Mouse (Mus musculus): ENCODE data around the gene Frmpd3.
"Not testable (repeated sequence)": the region's sequence is repeated elsewhere in the genome, so short reads cannot be mapped to it uniquely, and the experiment has no call there.

Gene Frmpd3

DNA sequence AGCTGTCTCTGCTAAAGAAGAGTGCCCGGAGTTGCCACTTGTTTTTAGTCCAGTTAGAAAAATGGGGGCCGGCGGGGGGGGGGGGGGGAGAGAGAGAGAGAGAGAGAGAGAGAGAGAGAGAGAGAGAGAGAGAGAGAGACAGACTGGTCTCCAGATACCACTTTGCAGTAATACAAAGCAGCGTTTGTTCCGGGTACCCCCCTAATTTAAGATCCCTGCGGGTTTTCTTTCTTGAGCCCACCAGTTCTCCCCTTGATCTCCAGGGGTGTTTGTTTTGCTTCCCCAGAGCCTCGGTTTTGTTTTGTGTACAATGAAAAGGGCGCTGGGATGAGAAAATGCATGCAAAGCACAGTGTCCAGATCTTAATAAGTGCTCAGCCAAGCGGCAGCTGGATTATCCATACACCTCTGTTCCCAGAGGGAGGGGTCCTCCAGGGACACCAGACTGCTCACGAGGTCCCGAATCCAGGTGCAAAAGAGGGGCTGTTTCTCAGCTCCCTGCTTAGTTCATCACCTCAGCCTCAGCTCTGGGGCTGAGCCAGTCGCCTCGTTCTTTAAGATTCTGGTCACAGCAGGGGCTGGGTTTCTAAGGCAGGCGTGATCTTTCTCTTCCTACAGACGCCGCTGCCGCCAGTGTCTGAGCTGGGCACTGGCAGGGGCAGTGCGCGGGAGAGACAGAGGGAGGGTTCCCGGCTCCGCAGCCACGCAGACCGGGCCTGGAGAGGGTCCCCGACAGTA lies at the start of gene Frmpd3:
Gene Frmpd3, plus strand, starts transcription at position 608 of the 737 bp plus-strand sequence.
- no peak for DNase-seq (ENCODE audit: low spot score)

DNA sequence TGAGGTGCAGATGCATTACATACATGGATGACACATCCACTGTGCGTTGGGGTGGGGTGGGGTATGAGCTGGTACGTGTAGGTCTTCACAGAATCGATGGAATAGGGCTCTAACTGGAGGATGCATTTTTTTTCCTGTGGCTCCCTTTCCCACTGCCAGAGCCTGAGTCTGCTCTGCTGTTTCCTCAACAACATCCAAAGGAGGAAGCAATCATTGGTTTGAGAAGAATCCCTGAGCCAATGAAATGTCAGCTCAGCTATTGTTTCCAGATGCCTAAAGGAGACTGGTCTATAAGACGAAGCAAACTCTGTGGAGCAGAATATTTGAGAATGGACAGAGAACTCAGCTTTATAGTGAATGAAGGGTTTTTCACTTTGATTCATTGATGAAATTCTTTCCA lies 38.3 kb upstream of the Frmpd3 start:
- no peak for DNase-seq (ENCODE audit: low spot score)

DNA sequence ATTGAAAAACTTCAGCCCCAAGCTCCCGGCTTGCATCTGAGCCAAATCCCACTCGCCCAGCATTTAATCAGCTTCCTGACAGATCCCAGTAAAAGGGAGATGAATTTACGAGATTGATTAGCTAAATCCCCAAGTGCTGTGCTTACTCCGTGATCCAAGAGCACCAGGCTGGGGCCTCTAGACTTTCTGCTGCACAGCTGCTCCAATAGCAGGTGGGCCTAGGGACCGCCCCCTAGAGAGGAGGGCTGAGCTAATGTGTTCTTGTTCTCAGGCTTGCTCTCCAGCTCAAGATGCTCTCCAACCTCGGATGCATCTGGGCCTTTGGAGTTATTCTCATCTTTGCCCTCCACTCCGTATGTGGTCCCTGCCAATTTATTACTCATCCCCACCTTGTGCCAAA lies 36.4 kb upstream of the Frmpd3 start:
- DNase-seq (ENCODE audit: low spot score) = no peak

DNA sequence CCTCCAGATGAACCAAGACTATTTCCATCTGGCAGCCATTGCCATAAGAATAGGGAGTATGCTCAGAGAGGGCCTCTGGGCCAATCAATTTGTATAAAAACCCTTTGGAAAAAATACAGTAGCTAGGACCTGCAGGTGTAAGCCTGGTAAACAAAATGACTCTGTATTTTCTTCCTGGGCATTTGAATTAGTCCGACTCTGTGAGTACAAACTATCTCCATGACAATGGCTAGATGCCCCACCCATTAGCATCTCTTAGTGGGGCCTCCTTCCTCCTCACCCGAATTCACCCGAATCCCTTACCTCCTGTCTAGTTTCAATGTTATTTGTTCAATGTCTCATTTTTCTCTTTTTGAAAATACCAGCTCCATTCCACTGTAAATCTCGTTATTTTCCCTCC lies 24.1 kb upstream of the Frmpd3 start:
- no peak for DNase-seq (ENCODE audit: low spot score)

DNA sequence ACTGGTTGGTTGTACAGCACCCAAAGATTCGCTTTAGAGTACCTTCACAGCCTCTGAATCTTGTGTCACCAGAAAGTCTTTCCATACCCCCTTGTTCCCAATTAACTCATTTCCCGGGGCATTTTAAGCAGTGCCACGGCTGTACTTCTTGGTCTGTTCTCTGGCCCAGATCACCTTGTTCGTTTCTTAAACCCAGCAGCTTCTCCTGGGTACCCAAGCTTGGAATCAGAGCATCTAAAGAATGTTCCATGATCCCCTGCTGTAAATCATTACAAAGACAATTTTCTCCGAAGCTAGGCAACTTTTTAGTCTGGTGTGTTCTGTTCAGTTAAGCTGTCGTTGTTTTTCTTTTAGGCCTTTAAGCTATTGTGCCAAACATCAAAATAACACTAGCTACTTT lies 22.9 kb upstream of the Frmpd3 start:
- no peak for DNase-seq (ENCODE audit: low spot score)

DNA sequence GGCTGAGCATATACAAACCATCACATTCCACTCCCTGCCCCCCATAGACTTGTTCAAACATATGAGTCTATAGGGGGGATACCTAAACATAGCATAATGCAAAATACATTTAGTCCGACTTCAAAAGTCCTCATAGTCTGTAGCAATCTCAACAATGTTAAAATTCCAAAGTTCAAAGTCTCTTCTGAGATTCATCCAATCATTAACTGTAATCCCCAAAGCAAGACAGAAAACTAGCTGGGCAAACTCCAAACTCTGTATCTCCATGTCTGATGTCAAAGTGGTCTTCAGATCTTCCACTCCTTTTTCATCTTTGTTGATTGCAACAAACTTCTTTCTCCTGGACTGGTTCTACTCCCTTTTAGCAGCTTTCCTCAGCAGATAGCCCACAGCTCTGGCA lies 21.4 kb upstream of the Frmpd3 start:
- DNase-seq (ENCODE audit: low spot score) = not testable (repeated sequence)

DNA sequence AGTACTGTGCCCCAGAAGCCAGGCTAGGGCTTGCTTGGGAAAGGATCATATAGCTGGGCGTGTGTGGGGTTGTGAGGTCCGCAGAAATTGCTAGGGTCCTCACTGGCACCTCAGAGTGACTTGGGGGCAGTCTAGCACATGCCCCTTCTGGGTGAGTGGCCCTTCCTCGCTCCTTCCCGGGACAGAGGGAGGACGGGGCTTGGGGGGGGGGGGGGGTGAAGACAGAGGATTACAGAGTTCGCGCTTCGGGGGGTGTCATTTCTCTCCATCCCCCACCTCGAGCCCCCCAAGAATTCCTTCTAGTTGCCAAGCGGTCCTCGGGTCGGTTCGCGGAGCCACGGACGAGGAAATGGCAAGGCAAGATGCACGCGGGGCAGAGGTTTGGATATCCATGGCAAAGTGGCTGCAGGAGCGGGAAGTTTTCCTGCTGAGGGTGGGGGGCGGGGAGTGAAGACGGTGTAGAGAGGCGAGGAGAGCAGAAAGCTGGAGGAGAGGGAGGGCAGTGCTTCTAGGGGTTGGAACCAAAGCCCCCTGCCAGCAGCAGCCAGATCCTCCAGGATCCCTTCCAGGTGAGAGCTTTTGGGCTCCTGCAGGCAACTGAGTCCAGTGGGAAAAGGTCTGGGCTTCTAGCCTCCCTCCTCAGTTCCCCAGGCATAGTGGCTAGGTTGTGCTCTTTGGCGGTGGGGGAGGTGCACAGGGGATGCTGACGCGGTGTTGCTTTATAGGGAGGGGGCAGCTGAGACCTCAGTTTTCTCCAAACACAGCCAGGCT lies 515 bp downstream of the Frmpd3 start:
- no peak for DNase-seq (ENCODE audit: low spot score)

DNA sequence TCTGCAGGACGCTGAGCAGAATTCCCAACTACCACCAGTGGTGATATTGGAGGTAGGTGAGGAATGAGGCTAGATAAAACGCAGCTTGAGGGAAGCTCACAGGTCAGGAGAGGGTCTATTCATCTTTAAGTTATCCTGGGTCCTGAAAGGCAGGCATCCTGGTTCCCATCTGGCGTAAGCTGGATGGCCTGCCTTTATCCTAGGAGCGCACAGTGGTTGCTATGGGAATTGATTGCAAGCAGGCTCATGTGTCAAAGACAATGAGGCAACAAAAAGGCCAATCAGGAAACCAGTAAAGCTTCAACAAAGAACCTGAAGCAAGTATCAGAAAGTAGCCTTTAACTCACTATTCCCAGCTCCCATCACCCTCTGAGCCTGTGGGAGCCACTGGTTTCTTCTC lies 33.6 kb downstream of the Frmpd3 start:
- DNase-seq (ENCODE audit: low spot score) = no peak

DNA sequence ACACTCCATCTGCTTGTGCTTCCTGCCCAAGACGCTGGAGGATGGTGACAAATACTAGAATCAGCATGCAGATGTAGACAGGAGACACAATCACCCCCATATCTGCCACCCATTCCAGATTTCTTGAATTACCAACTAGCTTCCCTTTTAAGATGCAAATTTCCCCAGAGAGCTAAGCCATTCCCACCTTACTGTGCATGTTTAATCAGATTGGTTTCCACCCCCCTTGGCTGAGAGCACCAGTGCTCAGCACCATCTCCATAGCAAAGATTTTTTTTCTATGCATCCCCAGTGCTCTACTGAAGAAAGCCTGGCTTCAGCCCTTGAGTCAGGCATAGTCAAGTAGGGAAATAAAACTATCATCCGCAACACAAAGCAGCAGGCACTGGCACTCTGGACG lies 57.9 kb downstream of the Frmpd3 start:
- DNase-seq (ENCODE audit: low spot score) = no peak

DNA sequence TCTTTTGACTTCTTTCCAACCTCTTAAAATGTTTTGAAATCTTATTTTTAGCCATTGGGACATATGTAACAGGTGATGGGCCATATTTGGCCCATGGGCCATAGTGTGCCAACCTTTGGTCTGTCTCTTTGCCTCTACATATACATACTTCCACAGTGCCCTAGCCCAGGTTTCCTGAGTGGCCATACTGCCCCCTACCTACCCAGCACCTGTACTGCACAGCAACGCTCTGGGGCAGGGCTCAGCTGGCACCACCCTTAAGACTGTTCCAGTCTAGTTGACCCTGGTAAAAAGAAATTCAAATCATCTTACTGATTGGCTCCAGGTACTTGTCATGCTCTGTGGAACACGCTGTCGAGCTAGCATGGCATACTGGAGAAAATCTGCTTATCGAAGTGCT lies 60.8 kb downstream of the Frmpd3 start:
- DNase-seq (ENCODE audit: low spot score) = no peak

DNA sequence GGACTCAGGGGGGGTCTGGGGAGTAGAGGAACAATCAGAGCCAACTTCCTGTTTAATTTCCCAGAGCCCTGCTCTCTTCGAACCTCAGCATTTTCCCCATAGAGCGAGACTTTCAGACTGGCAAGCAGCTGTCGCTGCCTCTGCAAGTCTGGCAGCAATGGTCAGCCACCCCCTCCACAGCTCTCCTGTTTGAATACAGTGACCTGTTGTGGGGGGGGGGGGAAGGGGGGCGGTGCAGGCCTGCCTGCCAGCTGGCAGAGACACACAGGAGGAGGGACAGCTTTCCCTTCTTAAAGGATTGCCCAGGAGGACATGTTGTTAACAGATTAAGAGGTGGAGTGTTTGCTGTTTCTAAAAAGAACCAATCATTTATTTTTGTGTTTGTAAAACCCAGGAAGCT lies 64.0 kb downstream of the Frmpd3 start:
- no peak for DNase-seq (ENCODE audit: low spot score)

DNA sequence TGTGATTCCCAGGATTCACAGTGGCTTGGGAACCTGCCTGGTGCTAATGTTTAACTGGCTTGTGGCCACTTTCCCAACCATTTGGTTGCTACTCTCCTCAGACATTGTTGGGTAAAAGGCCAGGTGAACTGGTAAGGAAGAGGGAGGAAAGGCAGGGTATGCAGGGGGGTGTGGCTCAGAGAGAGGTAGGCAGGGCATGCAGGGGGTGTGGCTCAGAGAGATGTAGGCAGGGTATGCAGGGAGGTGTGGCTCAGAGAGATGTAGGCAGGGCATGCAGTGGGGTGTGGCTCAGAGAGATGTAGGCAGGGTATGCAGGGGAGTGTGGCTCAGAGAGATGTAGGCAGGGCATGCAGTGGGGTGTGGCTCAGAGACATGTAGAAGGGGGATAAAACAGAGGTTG lies 64.4 kb downstream of the Frmpd3 start:
- no peak for DNase-seq (ENCODE audit: low spot score)

DNA sequence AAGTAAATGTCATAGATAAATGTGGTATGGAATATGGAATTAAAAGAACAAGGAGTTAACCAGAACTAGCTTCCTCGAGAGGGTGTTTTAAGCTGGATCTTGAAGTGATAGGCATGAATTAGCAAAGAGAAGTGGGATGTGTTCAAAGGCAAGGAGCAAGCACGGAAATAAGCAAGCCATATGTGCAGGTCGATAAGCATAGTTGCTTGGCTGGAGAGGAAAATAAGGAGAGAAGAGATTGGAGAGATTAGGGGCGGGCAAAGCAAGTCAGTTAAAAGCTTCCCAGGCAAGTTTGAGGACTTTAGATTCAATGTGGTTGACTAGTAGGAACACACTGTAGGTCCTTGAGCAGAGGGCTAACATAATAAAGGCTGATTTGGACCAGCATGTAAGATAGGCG lies 65.5 kb downstream of the Frmpd3 start:
- DNase-seq (ENCODE audit: low spot score) = no peak

DNA sequence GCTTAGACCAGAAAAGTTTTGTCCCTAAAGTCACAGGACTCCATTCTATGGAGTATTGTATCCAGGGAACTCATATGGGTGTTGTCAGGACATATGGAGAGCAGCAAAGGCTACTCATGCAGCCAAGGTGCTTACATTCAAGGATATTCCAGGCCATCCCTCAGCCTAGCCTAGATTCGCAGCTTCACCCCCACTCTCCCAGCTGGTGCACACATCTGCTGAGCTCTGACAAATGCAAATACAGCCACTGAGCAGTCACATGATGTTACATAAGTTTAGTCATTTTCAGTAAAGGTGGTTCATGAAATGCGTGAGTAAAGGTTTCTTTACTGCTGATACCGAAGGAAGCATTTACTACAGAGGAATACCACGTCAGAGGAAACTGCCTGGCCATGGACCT lies 76.4 kb downstream of the Frmpd3 start:
- DNase-seq (ENCODE audit: low spot score) = no peak

DNA sequence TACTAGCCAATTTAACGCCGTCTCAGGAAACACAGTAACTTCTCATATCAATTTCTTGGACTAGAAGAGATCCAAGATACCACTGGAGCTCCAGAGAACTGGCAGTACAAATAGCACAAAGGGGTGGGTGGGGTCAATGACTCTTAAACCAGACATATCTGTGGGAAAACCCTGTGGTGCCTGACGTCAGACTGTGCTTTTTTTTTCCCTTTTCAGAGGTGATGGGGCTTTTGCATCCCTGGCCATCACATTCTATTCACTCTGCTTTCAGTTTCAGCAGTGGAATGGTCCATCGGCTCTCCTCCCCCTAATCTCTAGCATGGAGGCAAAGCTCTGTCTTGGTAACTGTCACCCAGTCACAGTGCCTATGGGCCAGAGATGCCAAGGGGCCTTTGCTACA lies 85.1 kb downstream of the Frmpd3 start:
- DNase-seq (ENCODE audit: low spot score) = no peak

DNA sequence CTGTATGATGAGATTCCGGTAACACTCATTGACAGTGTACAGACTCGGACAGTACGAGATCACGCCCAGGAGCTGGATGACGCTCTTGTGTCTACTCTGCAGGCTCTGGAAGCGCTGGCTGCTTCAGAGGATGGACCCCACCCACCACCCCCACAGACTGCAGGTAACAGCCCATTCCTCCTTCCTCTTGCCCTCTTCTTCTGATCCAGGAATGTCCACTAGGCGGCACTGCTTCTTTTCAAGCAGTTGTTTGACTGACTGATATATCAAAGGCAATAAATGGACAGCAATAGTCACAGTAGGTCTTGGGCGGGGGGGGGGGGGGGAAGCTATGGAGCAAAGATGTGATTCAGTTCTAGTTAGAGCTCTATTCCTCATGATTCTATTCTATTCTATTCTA lies 86.2 kb downstream of the Frmpd3 start:
- no peak for DNase-seq (ENCODE audit: low spot score)

DNA sequence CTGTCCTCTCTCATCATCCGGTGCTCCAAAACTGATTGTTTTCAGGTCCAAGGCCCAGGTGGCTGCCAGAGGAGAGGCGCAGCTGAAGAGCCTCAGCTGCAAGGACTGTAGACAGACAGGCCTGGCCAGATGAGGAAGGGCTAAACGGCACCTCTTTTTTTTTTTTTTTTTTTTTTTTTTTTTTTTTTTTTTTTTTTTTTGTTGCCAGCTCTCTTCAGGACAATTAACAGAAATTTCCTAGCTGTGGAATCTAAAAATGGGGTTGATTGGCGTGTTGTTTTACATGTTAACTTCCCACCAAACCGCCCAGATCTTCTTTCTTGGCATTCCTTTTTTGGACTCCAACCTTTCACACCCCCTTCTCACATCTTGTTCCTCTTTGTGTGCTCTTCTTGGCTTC lies 87.9 kb downstream of the Frmpd3 start:
- no peak for DNase-seq (ENCODE audit: low spot score)

DNA sequence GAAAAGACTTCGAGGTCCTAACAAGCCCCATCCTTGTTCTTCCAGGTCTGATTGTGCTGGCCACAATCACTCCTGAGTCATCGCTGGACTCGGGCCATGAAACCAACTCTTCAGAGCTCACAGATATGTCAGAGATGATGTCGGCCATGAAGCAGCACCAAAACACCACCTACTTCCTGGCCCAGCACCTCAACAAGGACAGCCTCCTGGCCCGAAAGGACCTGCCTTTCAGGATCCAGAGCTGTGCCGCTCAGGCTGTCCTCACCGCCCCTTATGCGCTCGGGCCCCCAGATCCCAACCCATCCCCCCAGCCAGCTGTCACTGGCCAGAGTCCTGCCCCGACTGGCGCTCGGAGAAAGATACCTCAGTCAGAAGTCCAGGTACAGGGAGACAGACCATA lies 88.4 kb downstream of the Frmpd3 start:
- DNase-seq (ENCODE audit: low spot score) = no peak

DNA sequence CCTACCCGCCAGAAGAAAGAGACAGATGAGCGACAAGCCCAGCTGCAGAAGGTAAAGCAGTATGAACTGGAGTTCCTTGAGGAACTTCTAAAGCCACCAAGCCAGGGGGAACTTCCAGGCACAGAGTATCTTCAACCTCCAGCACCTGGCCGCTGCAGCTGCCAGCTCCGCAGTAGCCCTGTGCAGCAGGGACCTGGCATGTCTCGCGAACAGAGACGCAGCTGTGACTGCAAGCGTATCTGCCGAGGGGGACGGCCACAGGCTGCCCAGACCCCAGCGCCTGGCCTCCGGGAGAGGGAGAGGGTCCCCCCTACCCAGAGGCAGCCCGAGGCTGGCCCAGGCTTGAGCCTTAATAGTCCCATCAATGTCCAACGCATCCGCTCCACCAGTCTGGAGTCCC lies 89.9 kb downstream of the Frmpd3 start:
- DNase-seq (ENCODE audit: low spot score) = no peak

DNA sequence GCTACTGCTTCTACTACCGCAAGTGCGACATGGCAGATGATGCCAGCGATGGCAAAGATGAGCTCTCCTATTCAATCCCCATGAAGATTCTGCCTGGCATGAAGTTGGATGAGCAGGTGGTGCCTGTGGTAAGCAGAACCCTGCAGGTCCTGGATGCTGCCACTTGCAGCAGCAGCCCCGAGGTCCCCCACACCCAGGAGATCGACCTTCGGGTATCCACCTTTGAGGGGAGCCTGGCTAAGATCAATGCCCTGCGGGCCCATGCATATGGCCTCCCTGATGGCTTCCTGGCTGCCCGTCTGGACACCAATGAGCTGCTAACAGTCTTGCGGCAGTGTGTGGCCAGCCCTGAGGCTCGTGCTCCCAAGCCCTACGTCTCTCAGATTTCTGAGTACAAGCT lies 90.7 kb downstream of the Frmpd3 start:
- no peak for DNase-seq (ENCODE audit: low spot score)

DNA sequence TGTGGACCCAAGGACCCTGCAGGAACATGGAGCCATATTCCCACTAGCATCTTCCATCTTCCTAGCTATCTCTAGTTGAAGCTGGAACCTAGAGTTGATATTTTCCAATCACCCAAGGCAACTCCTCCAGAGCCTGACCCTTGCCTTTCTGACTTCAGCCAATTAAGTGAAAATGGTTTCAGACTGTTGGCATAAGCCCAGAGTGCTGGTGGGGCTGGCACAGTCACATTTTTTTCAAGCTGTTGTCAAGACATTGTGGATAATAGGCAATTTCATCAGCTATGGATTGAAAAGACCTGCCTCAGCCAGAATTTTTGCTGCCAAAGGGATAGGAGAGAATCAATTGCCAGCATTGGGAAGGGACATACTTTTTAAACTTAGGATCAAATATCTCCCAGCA lies 95.8 kb downstream of the Frmpd3 start:
- DNase-seq (ENCODE audit: low spot score) = no peak

DNA sequence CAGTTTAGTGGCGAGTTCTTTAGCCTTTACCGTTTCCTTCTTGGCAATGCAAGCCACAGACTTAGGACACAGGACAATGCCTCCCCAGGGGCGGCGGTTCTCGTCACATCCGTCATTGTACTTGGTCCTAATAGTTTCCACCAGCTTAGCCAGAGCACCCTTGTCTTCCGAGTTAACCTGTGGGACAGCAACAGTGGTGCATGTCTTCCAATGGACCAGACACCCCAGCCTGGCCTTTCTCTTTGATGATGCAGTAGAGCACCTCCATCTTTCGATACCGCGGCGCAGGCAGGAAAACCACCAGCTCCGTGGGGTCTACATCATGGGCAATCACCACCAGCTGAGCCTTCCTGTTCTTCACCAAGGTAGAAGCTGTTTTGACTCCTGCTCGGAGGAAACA lies 103.5 kb downstream of the Frmpd3 start:
- no peak for DNase-seq (ENCODE audit: low spot score)

DNA sequence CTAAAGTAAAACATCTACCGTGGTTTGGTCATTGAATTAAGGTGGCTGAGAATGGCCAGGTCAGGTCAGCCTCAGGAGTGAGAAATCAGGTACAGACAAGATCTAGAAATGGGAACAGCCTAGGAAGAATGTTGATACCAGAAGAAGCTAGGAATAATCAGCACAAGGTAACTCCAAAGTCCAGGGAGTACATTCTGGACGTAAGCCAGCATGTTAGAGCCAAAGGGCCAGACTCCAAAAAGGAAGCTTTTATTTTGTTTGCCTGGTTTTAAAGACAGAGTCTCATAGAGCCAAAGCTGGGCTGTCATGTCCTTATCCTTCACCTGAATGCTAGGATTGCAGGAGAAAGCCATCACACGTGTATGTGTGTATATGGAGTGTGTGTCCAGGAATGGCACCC lies 108.0 kb downstream of the Frmpd3 start:
- no peak for DNase-seq (ENCODE audit: low spot score)

DNA sequence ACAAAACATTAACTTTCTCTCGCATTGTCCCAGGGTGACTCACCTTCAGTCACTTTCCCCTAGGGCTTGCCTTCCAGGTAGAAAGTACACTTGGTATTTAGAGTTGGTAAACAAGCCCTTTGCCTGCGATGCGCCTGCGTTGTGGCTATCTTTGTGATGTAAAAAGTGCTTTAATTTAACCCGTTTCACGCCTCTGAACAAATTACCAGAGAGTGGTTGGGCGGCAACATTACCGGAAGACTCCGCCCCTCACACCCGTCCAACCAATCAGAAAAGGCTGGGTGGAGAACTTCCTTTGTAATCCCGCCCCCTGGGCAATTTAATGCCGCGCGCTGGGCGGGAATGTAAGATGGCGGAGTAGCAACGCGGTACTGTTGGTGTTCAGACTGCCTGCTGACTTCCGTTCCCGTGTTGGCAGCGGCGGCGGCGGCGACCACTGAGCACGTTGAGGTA lies 114.2 kb downstream of the Frmpd3 start, which contains the start of gene Prps1:
Gene Prps1, plus strand, starts transcription at position 335 of the 453 bp plus-strand sequence.
- DNase-seq (ENCODE audit: low spot score) = peak; percentile 67
